Mouse (Mus musculus): ENCODE measurements around the gene Zfp991.
"Not testable (repeated sequence)": the region's sequence is repeated elsewhere in the genome, so short reads cannot be mapped to it uniquely, and the experiment has no call there.

GRCm38 (mm10) chr4:147095641-147096040 is 36.2 kb upstream of the Zfp991 start:
- not testable (repeated sequence) for TF ChIP-seq POLR2A (IDR thresholded peaks at IDR 0.05; ENCODE audit: low read depth, low read length); CTCF (IDR thresholded peaks at IDR 0.05; ENCODE audit: extremely low read depth, insufficient read depth, insufficient read length, insufficient replicate concordance)

Measured in spleen, adult 2 months (tissue).